Mouse (Mus musculus): Measurements from ENCODE around the gene Stac2.

The Stac2 gene

GRCm38 (mm10) chr11:97998074-97998793 is 55.0 kb downstream of the Stac2 start:
- DNase-seq (ENCODE audit: low read depth, low spot score) = no peak

DNA sequence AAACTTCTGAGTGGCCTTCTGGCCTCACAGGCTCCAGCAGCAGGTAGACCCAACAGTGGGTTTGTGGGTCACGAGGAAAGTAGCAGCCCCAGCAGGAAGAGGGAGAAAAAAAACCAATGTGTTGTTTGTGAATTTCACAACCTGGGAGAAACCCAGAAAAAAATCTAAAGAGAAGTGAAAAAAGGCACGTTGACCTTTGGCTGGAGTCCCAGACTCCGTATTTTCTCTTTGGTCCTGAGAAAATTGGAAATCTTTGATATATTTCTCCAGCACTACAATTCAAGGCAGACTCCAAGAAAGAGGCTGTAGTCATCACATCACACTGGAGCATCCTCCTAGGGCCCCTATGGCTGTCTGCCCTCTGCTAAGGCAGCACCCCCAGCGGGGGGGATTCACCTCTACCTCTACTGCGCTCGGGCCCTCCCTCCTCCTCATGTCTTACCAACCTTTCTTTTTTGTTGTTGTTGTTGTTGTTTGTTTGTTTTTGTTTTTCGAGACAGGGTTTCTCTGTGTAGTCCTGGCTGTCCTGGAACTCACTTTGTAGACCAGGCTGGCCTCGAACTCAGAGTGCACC is 55.8 kb downstream of the Stac2 start:
- no peak for DNase-seq (ENCODE audit: low read depth, low spot score)

DNA sequence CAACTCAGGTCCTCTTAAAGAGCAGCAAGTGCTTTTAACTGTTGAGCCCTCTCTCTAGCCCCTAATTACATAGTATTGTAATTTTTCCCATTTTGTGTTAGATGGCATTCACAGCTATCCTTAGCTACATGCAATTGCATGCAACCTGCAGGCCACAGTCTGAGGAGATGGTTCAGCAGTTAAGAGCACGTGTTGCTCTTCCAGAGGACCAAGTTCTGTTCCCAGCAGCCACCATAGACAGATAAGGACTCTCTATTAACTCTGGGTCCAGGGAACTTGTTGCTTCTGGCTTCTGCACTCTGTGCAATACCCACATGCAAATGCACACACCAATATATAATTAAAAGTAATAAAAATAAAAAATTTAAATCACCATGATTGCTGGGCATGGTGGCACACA is 56.6 kb downstream of the Stac2 start:
- no peak for DNase-seq (ENCODE audit: low read depth, low spot score)

GRCm38 (mm10) chr11:97995564-97996288 is 57.5 kb downstream of the Stac2 start, which contains the start of gene Arl5c:
Gene Arl5c, minus strand, starts transcription at chr11:97996181.
- no peak for DNase-seq (ENCODE audit: low read depth, low spot score)

DNA sequence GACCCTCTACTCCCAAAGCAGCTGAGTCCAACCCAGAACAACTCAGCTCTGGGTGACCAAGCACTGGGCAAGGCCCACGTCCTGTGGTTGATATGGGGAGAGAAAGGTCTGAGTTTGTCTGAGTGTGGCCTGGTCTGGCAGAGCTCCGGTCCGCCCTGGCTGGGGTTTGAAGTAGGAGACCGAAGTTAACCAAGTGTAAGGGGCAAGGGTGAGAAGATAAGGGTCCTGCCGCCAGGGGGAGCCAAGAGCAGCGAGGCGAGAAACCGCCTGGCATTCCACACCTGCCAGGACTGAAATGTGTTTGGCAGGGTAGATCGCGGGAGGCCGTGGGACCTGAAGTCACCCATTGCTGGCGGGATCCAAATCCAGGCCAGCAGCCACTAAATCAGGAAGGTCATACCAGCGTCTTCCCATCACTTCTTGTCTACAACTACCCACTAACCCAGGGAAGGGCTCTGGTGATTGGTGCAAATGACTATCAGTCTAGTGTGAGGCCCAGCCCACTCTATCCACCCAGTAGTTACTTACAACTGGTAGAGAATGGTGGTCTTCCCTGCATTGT is 58.6 kb downstream of the Stac2 start:
- peak; percentile 29 for DNase-seq (ENCODE audit: low read depth, low spot score)

DNA sequence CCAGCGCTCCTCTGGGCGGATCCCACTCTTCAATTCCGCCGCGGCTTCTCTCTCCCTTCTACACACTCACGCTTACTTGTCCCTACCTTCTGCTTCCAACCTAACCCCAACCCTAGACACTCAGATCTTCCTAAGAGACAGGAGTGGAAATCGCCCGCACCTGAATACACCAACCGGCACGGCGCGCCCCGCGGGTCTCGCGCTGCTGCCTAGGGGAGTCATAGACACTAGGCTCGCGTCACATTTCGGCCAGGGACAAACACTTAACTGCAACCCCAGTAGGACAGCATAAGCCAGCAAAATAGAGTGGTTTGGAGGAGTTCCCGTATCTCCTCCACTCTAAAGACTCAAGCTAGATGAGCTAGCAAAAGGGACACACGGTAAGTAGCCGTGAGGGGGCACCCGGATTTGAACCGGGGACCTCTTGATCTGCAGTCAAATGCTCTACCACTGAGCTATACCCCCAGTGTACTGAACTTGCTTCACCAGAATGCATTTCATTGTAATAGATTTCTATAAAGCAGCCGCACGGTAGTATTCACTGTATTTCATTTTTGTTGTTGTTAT is 64.6 kb downstream of the Stac2 start:
- DNase-seq (ENCODE audit: low read depth, low spot score) = peak; percentile 97

DNA sequence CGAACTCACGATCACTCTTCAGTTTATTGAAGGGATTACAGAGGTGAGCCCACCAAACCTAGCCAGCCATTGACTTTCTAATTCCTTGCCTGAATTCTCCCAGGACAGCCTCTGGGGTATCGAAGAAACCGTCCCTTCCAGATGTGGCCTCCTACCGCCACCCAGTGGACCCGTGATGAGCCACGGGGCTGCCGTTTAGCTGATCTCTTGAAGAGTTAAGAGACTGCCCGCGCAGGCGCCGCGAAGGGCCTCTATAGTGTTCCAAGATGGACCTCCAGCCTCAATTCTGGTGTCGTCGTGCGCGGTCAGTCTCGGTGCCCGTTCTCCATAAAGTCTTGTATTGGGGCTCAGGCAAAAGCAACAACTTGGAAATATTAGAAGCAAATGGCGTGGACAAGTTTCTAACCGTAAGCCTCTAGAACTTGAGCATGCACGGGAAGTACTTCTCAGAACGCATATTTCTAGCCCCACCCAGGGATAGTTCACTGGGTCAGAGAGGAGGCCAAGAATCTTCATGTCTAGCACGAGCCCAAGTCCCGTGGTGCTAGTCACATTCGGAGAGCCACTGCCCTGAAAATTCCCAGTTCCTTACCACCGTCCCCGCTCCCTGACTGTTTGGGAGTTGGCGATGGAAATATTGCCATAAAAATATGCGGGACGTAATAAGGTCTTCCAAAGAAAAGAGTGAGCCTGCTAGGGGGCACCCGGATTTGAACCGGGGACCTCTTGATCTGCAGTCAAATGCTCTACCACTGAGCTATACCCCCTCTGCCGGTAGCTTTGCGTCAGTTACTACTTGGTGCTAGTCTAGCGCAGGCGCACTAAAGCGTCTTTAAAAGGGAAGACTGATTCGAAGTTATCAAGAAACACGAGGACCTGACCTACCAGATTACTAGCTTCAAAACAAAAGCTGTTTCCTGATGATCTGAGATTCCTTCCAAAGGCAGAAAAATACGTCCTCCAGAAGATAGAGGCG is 65.4 kb downstream of the Stac2 start:
- DNase-seq (ENCODE audit: low read depth, low spot score) = peak; percentile 98

DNA sequence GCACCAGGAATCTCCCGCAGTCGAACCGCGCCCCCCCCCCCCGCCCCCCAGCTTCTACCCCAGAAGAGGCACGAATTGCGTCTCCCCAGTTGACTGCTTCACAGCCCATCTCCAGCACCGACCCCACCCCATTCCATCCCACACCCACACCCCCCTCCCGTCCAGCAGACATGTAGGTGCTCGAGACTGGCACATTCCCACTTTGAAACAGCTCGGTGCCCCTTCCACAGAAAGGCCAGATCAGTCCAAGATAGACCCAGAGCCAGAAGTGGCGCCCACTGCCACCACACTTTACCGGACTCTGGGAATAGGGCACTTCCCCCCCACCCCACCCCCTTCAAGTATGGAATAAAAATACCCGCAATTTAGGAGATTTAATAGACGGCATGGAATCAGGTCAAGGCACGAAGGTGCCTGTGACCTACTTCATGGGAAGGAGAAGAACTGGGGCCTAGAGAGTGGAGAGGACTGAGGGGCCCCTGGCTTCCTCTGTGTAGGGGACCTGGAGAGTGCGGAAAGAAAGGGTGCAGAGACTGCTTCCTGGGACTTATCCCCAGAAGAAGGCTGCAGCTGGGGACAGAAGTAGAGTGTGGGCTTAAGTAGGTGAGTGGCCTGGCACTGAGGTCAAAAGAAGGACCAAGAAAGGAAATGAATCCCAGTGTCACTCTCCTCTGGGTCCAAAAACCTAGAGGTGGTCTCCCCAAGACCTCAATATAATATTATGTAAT is 66.4 kb downstream of the Stac2 start:
- no peak for DNase-seq (ENCODE audit: low read depth, low spot score)

All from 3T3-L1 (cell line).